Mouse (Mus musculus) lung, postnatal 4 days (tissue): Measurements from ENCODE around the gene Mageb5.
"Not testable (repeated sequence)": the region's sequence is repeated elsewhere in the genome, so short reads cannot be mapped to it uniquely, and the experiment has no call there.

ENCODE experiments used
- DNase-seq, 2 experiments: peaks; one replicate each; pipeline ENCODE4 v3.0.0; 2021

The Mageb5 gene

GRCm38 (mm10) chrX:91782918-91783317 is at the start of gene Mageb5:
Mageb5 (minus strand) TSS chrX:91783018.
- not testable (repeated sequence) for DNase-seq

GRCm38 (mm10) chrX:91759591-91760226 is 23.1 kb downstream of the Mageb5 start:
- DNase-seq: not testable (repeated sequence)
